Mouse (Mus musculus) liver, embryonic 12.5 days (tissue): ENCODE measurements around the gene Tgds. TPM values are rescaled to one million over a fixed set of nuclear protein-coding genes. Genes with fewer than 3 reads are reported as not detected.
"Not testable (repeated sequence)": the region's sequence is repeated elsewhere in the genome, so short reads cannot be mapped to it uniquely, and the experiment has no call there.

Experiments used
- ATAC-seq: fragments of 200-750 bp; cut with Nextera tagmentation; 2 replicates; pipeline ENCODE4 v1.8.0; 2017; ENCODE audit warnings: moderate number of reproducible peaks, mild to moderate bottlenecking, moderate library complexity
- H3K27ac ChIP-seq: fragments of 300-500 bp; sonication (generic); 2 replicates; pipeline ENCODE4 v1.5.1; 2016; ENCODE audit warnings: mild to moderate bottlenecking
- H3K27me3 ChIP-seq: fragments of 300-500 bp; sonication (generic); replicated peaks from 2 replicates; pipeline ENCODE4 v1.6.1; 2016; ENCODE audit warnings: mild to moderate bottlenecking, moderate library complexity
- H3K36me3 ChIP-seq: fragments of 300-500 bp; sonication (generic); 2 replicates; pipeline ENCODE4 v1.6.1; 2016; ENCODE audit warnings: mild to moderate bottlenecking, moderate library complexity
- H3K4me1 ChIP-seq: fragments of 300-500 bp; sonication (generic); 2 replicates; pipeline ENCODE4 v1.6.1; 2016
- H3K4me2 ChIP-seq: fragments of 300-500 bp; sonication (generic); 2 replicates; pipeline ENCODE4 v1.6.1; 2016; ENCODE audit warnings: mild to moderate bottlenecking, moderate library complexity
- H3K4me3 ChIP-seq: fragments of 300-500 bp; sonication (generic); 2 replicates; pipeline ENCODE4 v1.5.1; 2016; ENCODE audit warnings: mild to moderate bottlenecking, moderate library complexity
- H3K9ac ChIP-seq: fragments of 300-500 bp; sonication (generic); 2 replicates; pipeline ENCODE4 v1.6.1; 2016; ENCODE audit warnings: mild to moderate bottlenecking, moderate library complexity
- H3K9me3 ChIP-seq: fragments of 300-500 bp; sonication (generic); replicated peaks from 2 replicates; pipeline ENCODE4 v1.6.1; 2016; ENCODE audit warnings: mild to moderate bottlenecking, moderate library complexity
- WGBS: fragments of 180-500 bp; shearing (Covaris S2); methylation state at CpG from one replicate; pipeline ENCODE4 v1.1.7; 2016; ENCODE audit not compliant: insufficient replicate concordance; 5-methylcytosine and 5-hydroxymethylcytosine counted together
- polyA plus RNA-seq: library from polyadenylated mRNA; unstranded; fragments of >200 nt; fragmentation: Nextera tagmentation; extraction: Ambion mirVana; gene quantifications from 2 replicates; pipeline ENCODE4 v1.2.1, GENCODE M21; 2016

The Tgds gene
- polyA plus RNA-seq, 1 experiment from 2014 or later: 23.0 TPM

DNA sequence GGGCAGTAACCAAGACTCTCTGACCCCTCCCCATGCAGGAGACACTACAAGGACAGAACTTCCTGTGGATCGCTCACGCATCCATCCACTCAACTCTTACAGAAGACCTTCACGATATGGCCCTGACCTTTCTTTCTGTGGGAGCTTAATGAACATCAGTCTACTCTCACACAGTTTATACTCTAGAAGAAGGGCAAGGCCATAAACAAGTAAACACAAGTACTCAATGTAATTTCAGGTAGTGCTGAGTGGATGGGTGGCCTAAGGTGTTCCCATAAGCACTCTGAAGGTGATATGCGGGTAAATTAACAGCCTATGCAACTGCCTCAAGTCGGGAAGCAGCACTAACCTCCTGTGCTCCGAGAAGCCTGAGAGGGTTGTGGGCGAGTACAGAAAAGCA is 1.1 kb downstream of the Tgds start:
- H3K27ac ChIP-seq: no peak overlapping the region
- H3K9ac ChIP-seq: peak overlapping the region; percentile 70
- no peaks in the 10 kb centered on the region for H3K27me3 ChIP-seq
- H3K4me3 ChIP-seq: peak overlapping the region; percentile 79
- H3K9me3 ChIP-seq: no peaks in the 10 kb centered on the region
- H3K4me1 ChIP-seq: peaks cover 37% of the 10 kb centered on the region
- H3K4me2 ChIP-seq: peak overlapping the region; percentile 72
- WGBS: 68% methylated on average over 7 of the region's 7 CpGs
- peaks cover 30% of the 10 kb centered on the region for H3K36me3 ChIP-seq
- no peak for ATAC-seq

- Histone ChIP-seq H3K36me3 (peaks cover 74% of the 10 kb centered on the region), H3K9ac (no peak overlapping the region), H3K4me3 (no peak overlapping the region), H3K27me3 (no peaks in the 10 kb centered on the region), H3K4me1 (peaks cover 22% of the 10 kb centered on the region), H3K9me3 (no peaks in the 10 kb centered on the region), H3K4me2 (no peak overlapping the region), H3K27ac (no peak overlapping the region)
- no peak for ATAC-seq
- 75% methylated on average over 5 of the region's 5 CpGs for WGBS
Measured at GRCm38 (mm10) chr14:118126301-118126700, 6.3 kb downstream of the Tgds start.

DNA sequence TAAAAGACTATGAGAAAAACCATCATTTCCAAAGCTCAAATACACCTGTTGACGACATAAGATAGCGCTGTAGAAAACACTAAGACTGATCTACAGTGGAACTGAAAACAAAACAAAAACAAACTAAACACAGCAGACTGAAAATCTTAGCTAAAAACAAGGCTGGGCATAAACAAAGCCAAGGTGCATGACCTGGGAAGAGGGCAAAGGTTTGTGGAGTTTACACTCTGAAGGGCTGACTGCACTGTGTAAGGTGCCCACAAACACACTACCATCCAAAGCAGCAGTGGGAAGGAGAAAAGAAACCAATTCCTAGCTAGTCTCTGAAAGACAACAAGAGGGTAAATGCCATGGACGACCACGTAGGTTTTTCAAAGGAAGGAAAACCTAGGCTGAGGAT is 7.8 kb downstream of the Tgds start:
- H3K27ac ChIP-seq: no peak overlapping the region
- H3K4me2 ChIP-seq: no peak overlapping the region
- peaks cover 90% of the 10 kb centered on the region for H3K36me3 ChIP-seq
- 74% methylated on average over 4 of the region's 4 CpGs for WGBS
- no peaks in the 10 kb centered on the region for H3K9me3 ChIP-seq
- ATAC-seq: no peak
- H3K4me1 ChIP-seq: peaks cover 14% of the 10 kb centered on the region; the same call in 1 of the 2 replicates
- no peak overlapping the region for H3K4me3 ChIP-seq
- no peaks in the 10 kb centered on the region for H3K27me3 ChIP-seq
- no peak overlapping the region for H3K9ac ChIP-seq

DNA sequence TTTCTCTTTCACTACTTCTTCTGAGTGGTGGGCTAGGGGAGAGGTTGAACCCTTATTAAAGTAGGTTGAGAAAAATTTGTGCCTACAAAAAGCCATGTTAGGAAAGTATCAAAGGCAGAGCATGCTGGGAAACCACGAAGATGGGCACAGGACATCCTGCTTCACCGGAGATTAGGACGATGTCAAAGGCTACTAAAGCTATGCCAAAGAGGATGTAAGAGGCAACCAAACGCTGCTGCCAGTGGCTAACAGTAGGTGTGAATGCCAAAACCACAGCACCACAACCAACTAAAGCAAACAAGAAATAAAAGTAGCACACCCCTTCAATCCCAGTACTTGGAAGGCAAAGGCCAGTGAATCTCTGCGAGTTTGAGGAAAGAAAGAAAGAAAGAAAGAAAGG is 8.4 kb downstream of the Tgds start:
- no peaks in the 10 kb centered on the region for H3K27me3 ChIP-seq
- H3K27ac ChIP-seq: no peak overlapping the region
- no peak overlapping the region for H3K9ac ChIP-seq
- H3K4me2 ChIP-seq: no peak overlapping the region
- WGBS: 51% methylated on average over 5 of the region's 5 CpGs
- peaks cover 91% of the 10 kb centered on the region for H3K36me3 ChIP-seq
- no peak overlapping the region for H3K4me3 ChIP-seq
- ATAC-seq: no peak
- H3K4me1 ChIP-seq: peaks cover 14% of the 10 kb centered on the region; the same call in 1 of the 2 replicates
- no peaks in the 10 kb centered on the region for H3K9me3 ChIP-seq

GRCm38 (mm10) chr14:118113116-118113515 is 19.4 kb downstream of the Tgds start:
- no peak for ATAC-seq
- H3K4me2 ChIP-seq: no peak overlapping the region
- peaks cover 67% of the 10 kb centered on the region for H3K36me3 ChIP-seq
- 77% methylated on average over 6 of the region's 6 CpGs for WGBS
- H3K27ac ChIP-seq: no peak overlapping the region
- no peaks in the 10 kb centered on the region for H3K4me1 ChIP-seq
- no peak overlapping the region for H3K4me3 ChIP-seq
- H3K9ac ChIP-seq: no peak overlapping the region
- H3K9me3 ChIP-seq: no peaks in the 10 kb centered on the region
- no peaks in the 10 kb centered on the region for H3K27me3 ChIP-seq

DNA sequence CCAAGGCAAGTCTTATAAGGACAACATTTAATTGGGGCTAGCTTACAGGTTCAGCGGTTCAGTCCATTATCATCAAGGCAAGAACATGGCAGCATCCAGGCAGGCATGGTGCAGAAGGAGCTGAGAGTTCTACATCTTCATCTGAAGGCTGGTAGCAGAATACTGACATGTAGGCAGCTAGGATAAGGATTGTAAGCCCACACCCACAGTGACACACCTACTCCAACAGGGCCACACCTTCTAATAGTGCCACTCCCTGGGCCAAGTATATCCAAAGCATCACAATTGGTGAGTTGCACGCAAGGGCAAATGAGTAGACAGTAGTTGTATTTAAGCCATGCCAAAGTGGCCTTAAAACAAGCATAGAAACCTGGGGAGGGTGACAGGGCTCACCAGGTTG is 25.1 kb downstream of the Tgds start:
- not testable (repeated sequence) for H3K4me2 ChIP-seq, H3K4me3 ChIP-seq, H3K9me3 ChIP-seq, H3K27ac ChIP-seq, H3K9ac ChIP-seq, H3K27me3 ChIP-seq
- ATAC-seq: peak; percentile 59; the same call in 1 of the 2 replicates
- WGBS: 88% methylated on average over 2 of the region's 2 CpGs
- peaks cover 10% of the 10 kb centered on the region for H3K4me1 ChIP-seq
- peaks cover 14% of the 10 kb centered on the region for H3K36me3 ChIP-seq

- H3K27me3 ChIP-seq: no peaks in the 10 kb centered on the region
- H3K9me3 ChIP-seq: no peaks in the 10 kb centered on the region
- no peak overlapping the region for H3K4me3 ChIP-seq
- H3K9ac ChIP-seq: no peak overlapping the region
- no peak overlapping the region for H3K27ac ChIP-seq
- H3K4me1 ChIP-seq: peaks cover 18% of the 10 kb centered on the region
- H3K36me3 ChIP-seq: no peaks in the 10 kb centered on the region
- no peak for ATAC-seq
- 67% methylated on average over 14 of the region's 14 CpGs for WGBS
- no peak overlapping the region for H3K4me2 ChIP-seq
Measured at GRCm38 (mm10) chr14:118101227-118101990, 31.1 kb downstream of the Tgds start.

- Histone ChIP-seq H3K27me3 (no peaks in the 10 kb centered on the region), H3K4me2 (no peak overlapping the region), H3K4me3 (no peak overlapping the region), H3K4me1 (peaks cover 18% of the 10 kb centered on the region), H3K9ac (no peak overlapping the region), H3K27ac (no peak overlapping the region), H3K9me3 (no peaks in the 10 kb centered on the region), H3K36me3 (no peaks in the 10 kb centered on the region)
- ATAC-seq: 0 out of 2 replicates have a peak, but pooled peaks have one; percentile 44
- WGBS: 46% methylated on average over 2 of the region's 2 CpGs
Measured at GRCm38 (mm10) chr14:118098265-118098664, 34.3 kb downstream of the Tgds start.

GRCm38 (mm10) chr14:118089806-118090392 is 42.7 kb downstream of the Tgds start:
- Histone ChIP-seq H3K9me3 (no peaks in the 10 kb centered on the region), H3K4me3 (peak overlapping the region; percentile 75), H3K4me2 (peak overlapping the region; percentile 81), H3K4me1 (peaks cover 17% of the 10 kb centered on the region), H3K27ac (peak overlapping the region; percentile 46; the same call in 1 of the 2 replicates), H3K27me3 (peaks cover 3% of the 10 kb centered on the region; the same call in 1 of the 2 replicates), H3K36me3 (no peaks in the 10 kb centered on the region), H3K9ac (peak overlapping the region; percentile 73)
- ATAC-seq: peak; percentile 57
- WGBS: 2% methylated on average over 18 of the region's 18 CpGs

GRCm38 (mm10) chr14:118089215-118089805 is 43.2 kb downstream of the Tgds start:
- no peaks in the 10 kb centered on the region for H3K36me3 ChIP-seq
- WGBS: under 1% methylated on average over 44 of the region's 44 CpGs
- H3K27me3 ChIP-seq: peaks cover 3% of the 10 kb centered on the region; the same call in 1 of the 2 replicates
- peak overlapping the region; percentile 75 for H3K4me3 ChIP-seq
- peak overlapping the region; percentile 46; the same call in 1 of the 2 replicates for H3K27ac ChIP-seq
- no peaks in the 10 kb centered on the region for H3K9me3 ChIP-seq
- H3K9ac ChIP-seq: peak overlapping the region; percentile 73
- peak overlapping the region; percentile 81 for H3K4me2 ChIP-seq
- ATAC-seq: peak; percentile 82
- H3K4me1 ChIP-seq: peaks cover 17% of the 10 kb centered on the region

GRCm38 (mm10) chr14:118088437-118089207 is 43.9 kb downstream of the Tgds start:
- peak; percentile 74 for ATAC-seq
- no peaks in the 10 kb centered on the region for H3K36me3 ChIP-seq
- H3K4me2 ChIP-seq: peak overlapping the region; percentile 81
- peak overlapping the region; percentile 73 for H3K9ac ChIP-seq
- peaks cover 17% of the 10 kb centered on the region for H3K4me1 ChIP-seq
- H3K27ac ChIP-seq: peak overlapping the region; percentile 46; the same call in 1 of the 2 replicates
- WGBS: 14% methylated on average over 22 of the region's 22 CpGs
- no peaks in the 10 kb centered on the region for H3K9me3 ChIP-seq
- H3K27me3 ChIP-seq: peaks cover 6% of the 10 kb centered on the region; the same call in 1 of the 2 replicates
- peak overlapping the region; percentile 75 for H3K4me3 ChIP-seq
